ENCODE assay signal across 9 mouse cellular contexts in the genomic region with DNA sequence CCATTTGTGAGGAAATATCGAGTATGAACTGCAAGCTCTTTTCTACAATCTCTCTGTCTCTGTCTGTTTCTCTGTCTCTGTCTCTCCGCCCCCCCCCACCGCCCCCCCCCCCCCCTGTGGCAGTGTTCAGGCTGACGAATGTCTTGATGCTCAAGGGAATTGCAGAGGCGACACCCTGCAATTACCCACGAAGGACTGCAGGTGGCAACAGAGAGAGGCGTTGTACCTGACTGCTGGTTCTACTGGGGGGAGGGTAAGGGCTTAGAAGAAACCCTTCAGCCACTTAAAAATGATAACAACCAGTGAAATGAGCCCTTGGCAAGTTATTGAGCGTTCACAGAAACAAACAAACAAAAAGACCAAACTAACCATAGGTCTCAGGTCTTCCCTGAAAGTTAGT. TPM values are rescaled to one million over a fixed set of nuclear protein-coding genes. Genes with fewer than 3 reads are reported as not detected.
DNase-seq lines count a peak whose midpoint lies in the region; TF ChIP-seq lines count a peak whose summit lies in the region.
"Had no signal": no experiment of that assay in that cellular context is flagged by ENCODE, and none has a peak within 500 bp of the region (broad histone marks: within the 10 kb centered on the region; RNA-seq: fewer than 3 reads in every experiment).

No protein-coding gene starts in this region.

- no peaks in the 10 kb centered on the region for H3K4me1 ChIP-seq in cortical plate, adult 2 months (ENCODE audit: control insufficient read depth, insufficient read depth, low read length)
- H3K4me1 ChIP-seq: limb, embryonic 13.5 days had no signal

- DNase-seq in cerebellum, adult 9-10 months, result peak; percentile 21
- no peak for DNase-seq in cerebellum, postnatal 4 days (ENCODE audit: low spot score in 2 of 2)
- DNase-seq in ovary, postnatal 36 days (ENCODE audit: low spot score), result peak; percentile 34
- DNase-seq in ovary, postnatal 14 days (ENCODE audit: low spot score), result no peak
- peak; percentile 68 to 75 for DNase-seq in kidney, postnatal 4 days
- peak; percentile 76 for DNase-seq in lung, postnatal 36 days
- peak; percentile 68 for DNase-seq in thymus, postnatal 14 days

- no peak overlapping the region for H3K4me3 ChIP-seq in cortical plate, adult 2 months (ENCODE audit: insufficient read depth, low read length)
- H3K4me3 ChIP-seq: limb, embryonic 13.5 days had no signal

- H3K27ac ChIP-seq in cortical plate, adult 2 months (ENCODE audit: insufficient read depth, low read length), result no peak overlapping the region
- H3K27ac ChIP-seq: limb, embryonic 13.5 days had no signal

- peak; percentile 78 for TF ChIP-seq CTCF in cortical plate, adult 2 months (IDR thresholded peaks at IDR 0.05; ENCODE audit: extremely low read depth, insufficient read depth, low read length)

- no peak for TF ChIP-seq POLR2A in cortical plate, adult 2 months (IDR thresholded peaks at IDR 0.05; ENCODE audit: extremely low read depth, insufficient read depth, low read length)

RNA-seq across cellular contexts. Expression of a gene that starts 11.5 kb away (rescaled TPM):
- 9.7 and 12.0 TPM in 2 replicates for polyA plus RNA-seq in cortical plate, adult 2 months (2012; rRNA removed)

RNA-seq across cellular contexts. Expression of a gene that starts 22.7 kb away (rescaled TPM):
- 0.90 and 0.95 TPM in 2 replicates for polyA plus RNA-seq in cortical plate, adult 2 months (2012; rRNA removed)
- polyA plus RNA-seq: limb, embryonic 13.5 days had no signal

RNA-seq across cellular contexts. Expression of a gene that starts 35.1 kb away (rescaled TPM):
- 0.06 and 0.09 TPM in 2 replicates for polyA plus RNA-seq in cortical plate, adult 2 months (2012; rRNA removed)

RNA-seq across cellular contexts. Expression of a gene that starts 40.4 kb away (rescaled TPM):
- 101 and 109 TPM in 2 replicates for polyA plus RNA-seq in cortical plate, adult 2 months (2012; rRNA removed)

Comparison
In these comparisons a context has a peak if more than half of its experiments do, and no peak if none do; other contexts are left out.
1. DNase-seq: peak in cerebellum, adult 9-10 months (single experiment), ovary, postnatal 36 days (single experiment), kidney, postnatal 4 days (2 of 2), lung, postnatal 36 days (single experiment) and thymus, postnatal 14 days (single experiment); none in cerebellum, postnatal 4 days (0 of 2) and ovary, postnatal 14 days (single experiment).